Mouse (Mus musculus): ENCODE measurements around the gene Ccdc85c.

GRCm38 (mm10) chr12:108303778-108304365 lies 28.6 kb upstream of the Ccdc85c start:
- no peak for TF ChIP-seq CTCF (IDR thresholded peaks at IDR 0.05; ENCODE audit: borderline replicate concordance, insufficient read depth, low read depth, low read length)
- no peak for TF ChIP-seq POLR2A (IDR thresholded peaks at IDR 0.05; ENCODE audit: borderline replicate concordance, insufficient read depth, low read length)

Data from cerebellum, adult 2 months (tissue).